Mouse (Mus musculus) myocyte (in vitro differentiated cells): ENCODE measurements around the gene Hrnr. TPM values are rescaled to one million over a fixed set of nuclear protein-coding genes. Genes with fewer than 3 reads are reported as not detected.

Experiments
- H3K27me3 ChIP-seq: one replicate; pipeline ENCODE4 v1.6.1; 2011; ENCODE audit not compliant: control insufficient read depth, insufficient read depth, insufficient read length
- H3K36me3 ChIP-seq: one replicate; pipeline ENCODE4 v1.6.1; 2011; ENCODE audit not compliant: control insufficient read depth, insufficient read depth
- H3K4me2 ChIP-seq: one replicate; pipeline ENCODE4 v1.6.1; 2011; ENCODE audit warnings: low read depth, control low read depth
- H3K4me3 ChIP-seq: one replicate; pipeline ENCODE4 v1.5.1; 2011; ENCODE audit warnings: mild to moderate bottlenecking, control low read depth, moderate library complexity
- H3K79me2 ChIP-seq: one replicate; pipeline ENCODE4 v1.6.1; 2011; ENCODE audit not compliant: control insufficient read depth, insufficient read depth
- H3ac ChIP-seq: one replicate; pipeline ENCODE4 v1.6.1; 2011; ENCODE audit not compliant: control insufficient read depth, insufficient read length
- CEBPB ChIP-seq: IDR thresholded peaks from 2 replicates; pipeline ENCODE4 v1.6.1; 2011; ENCODE audit warnings: mild to moderate bottlenecking, moderate library complexity; ENCODE audit not compliant: poor library complexity, insufficient read depth, severe bottlenecking
- E2F4 ChIP-seq: IDR thresholded peaks from one replicate; pipeline ENCODE4 v1.6.1; 2011; ENCODE audit warnings: mild to moderate bottlenecking, control low read depth, moderate library complexity; ENCODE audit not compliant: insufficient read depth
- MAX ChIP-seq: IDR thresholded peaks from one replicate; pipeline ENCODE4 v1.6.1; 2011; ENCODE audit warnings: low read depth, mild to moderate bottlenecking, control low read depth
- MYOD1 ChIP-seq, 3 experiments: IDR thresholded peaks; one replicate each; pipeline ENCODE4 v1.6.1; 2011; ENCODE audit warnings: control low read depth in 2 of 3, low read depth in 2 of 3, mild to moderate bottlenecking in 2 of 3, moderate library complexity in 1 of 3; ENCODE audit not compliant: insufficient read length in 2 of 3, control insufficient read depth in 1 of 3
- MYOG ChIP-seq, 3 experiments: IDR thresholded peaks; one replicate each; pipeline ENCODE4 v1.6.1; 2011; ENCODE audit warnings: control low read depth in 2 of 3, low read depth in 2 of 3, mild to moderate bottlenecking in 2 of 3; ENCODE audit not compliant: insufficient read length in 2 of 3, control insufficient read depth in 1 of 3, insufficient read depth in 1 of 3
- POLR2A ChIP-seq: IDR thresholded peaks from one replicate; pipeline ENCODE4 v1.6.1; 2011; ENCODE audit warnings: low read depth, mild to moderate bottlenecking, control low read depth, moderate library complexity; ENCODE audit not compliant: insufficient read length
- POLR2AphosphoS2 ChIP-seq: IDR thresholded peaks from one replicate; pipeline ENCODE4 v1.6.1; 2011; ENCODE audit warnings: low read depth, control low read depth; ENCODE audit not compliant: insufficient read length
- REST ChIP-seq: IDR thresholded peaks from one replicate; pipeline ENCODE4 v1.6.1; 2011; ENCODE audit warnings: mild to moderate bottlenecking, control low read depth, moderate library complexity; ENCODE audit not compliant: insufficient read depth, insufficient read length
- SRF ChIP-seq: IDR thresholded peaks from one replicate; pipeline ENCODE4 v1.6.1; 2011; ENCODE audit warnings: low read depth; ENCODE audit not compliant: control insufficient read depth, insufficient read length
- TCF12 ChIP-seq: IDR thresholded peaks from one replicate; pipeline ENCODE4 v1.6.1; 2011; ENCODE audit warnings: mild to moderate bottlenecking, control low read depth; ENCODE audit not compliant: poor library complexity, insufficient read depth, severe bottlenecking
- TCF3 ChIP-seq: IDR thresholded peaks from one replicate; pipeline ENCODE4 v1.6.1; 2011; ENCODE audit warnings: low read depth, control low read depth; ENCODE audit not compliant: insufficient read length
- USF1 ChIP-seq: IDR thresholded peaks from one replicate; pipeline ENCODE4 v1.6.1; 2011; ENCODE audit warnings: low read depth, mild to moderate bottlenecking, control low read depth, moderate library complexity
- polyA plus RNA-seq: library from polyadenylated mRNA; unstranded; fragments of >200 nt; fragmentation: generic; extraction: Trizol; gene quantifications from one replicate; pipeline ENCODE4 v1.2.1, GENCODE M21; 2012; ENCODE audit warnings: missing spikeins

Gene Hrnr
- polyA plus RNA-seq, 1 experiment: not detected

DNA sequence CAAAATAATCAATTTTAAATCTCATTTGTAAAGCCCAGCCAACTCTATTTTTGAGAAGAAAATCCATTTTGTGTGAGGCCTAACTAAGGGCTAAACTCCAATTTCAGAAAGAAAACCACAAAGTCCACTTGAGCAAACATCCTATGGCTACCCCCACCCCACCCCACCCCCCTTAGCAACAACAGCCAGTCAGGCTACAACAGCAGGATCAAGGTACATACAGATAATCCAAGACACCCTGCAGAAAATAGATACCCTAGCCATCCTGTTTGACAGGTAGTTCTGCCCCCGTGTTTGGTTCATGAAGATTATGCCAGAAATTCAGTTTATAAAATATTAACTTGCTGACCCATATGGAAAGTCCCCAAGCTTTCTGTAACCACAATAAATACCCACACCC, 48.6 kb downstream of the Hrnr start:
- Histone ChIP-seq H3ac (no peak overlapping the region), H3K79me2 (no peaks in the 10 kb centered on the region), H3K27me3 (peaks cover 5% of the 10 kb centered on the region), H3K36me3 (no peaks in the 10 kb centered on the region), H3K4me3 (no peak overlapping the region), H3K4me2 (no peak overlapping the region)
- TF ChIP-seq POLR2AphosphoS2 (no peak), E2F4 (no peak), REST (no peak), TCF12 (no peak), USF1 (no peak), TCF3 (no peak), CEBPB (no peak), SRF (no peak), MAX (no peak), POLR2A (no peak), MYOD1 (IDR thresholded peaks at IDR 0.05; ENCODE audit: control insufficient read depth in 1 of 3, insufficient read length in 2 of 3, low read depth in 2 of 3) (no peak)

DNA sequence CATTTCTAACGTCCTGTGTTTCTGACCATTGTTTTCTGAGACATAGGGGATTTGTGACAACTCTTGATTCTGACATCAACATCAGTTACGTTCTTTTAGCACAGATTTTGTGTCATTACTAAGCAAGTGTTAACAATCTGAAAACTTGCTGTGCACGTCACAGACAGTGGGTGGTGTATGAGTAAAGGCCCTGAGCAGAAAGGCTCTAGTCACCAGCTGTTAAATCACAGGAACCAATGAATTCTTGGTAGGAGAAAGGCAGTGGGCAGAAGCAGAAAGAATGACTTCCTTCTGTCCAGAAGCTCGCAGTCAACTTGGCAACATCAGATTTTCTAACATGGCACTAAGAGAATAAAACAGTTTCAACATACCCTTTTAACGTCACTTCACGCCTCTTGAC, 53.9 kb downstream of the Hrnr start:
- Histone ChIP-seq H3K4me2 (no peak overlapping the region), H3K27me3 (no peaks in the 10 kb centered on the region), H3K79me2 (no peaks in the 10 kb centered on the region), H3K36me3 (no peaks in the 10 kb centered on the region), H3ac (no peak overlapping the region), H3K4me3 (no peak overlapping the region)
- TF ChIP-seq CEBPB (no peak), POLR2AphosphoS2 (no peak), MAX (no peak), TCF12 (no peak), REST (no peak), MYOD1 (IDR thresholded peaks at IDR 0.05; ENCODE audit: control insufficient read depth in 1 of 3, insufficient read length in 2 of 3, low read depth in 2 of 3) (no peak), E2F4 (no peak), POLR2A (no peak), USF1 (no peak), MYOG (IDR thresholded peaks at IDR 0.05; ENCODE audit: control insufficient read depth in 1 of 3, insufficient read depth in 1 of 3, insufficient read length in 2 of 3, low read depth in 2 of 3) (no peak), TCF3 (no peak), SRF (no peak)

- Histone ChIP-seq H3K4me2 (no peak overlapping the region), H3K27me3 (no peaks in the 10 kb centered on the region), H3K36me3 (no peaks in the 10 kb centered on the region), H3K79me2 (no peaks in the 10 kb centered on the region), H3K4me3 (no peak overlapping the region), H3ac (no peak overlapping the region)
- TF ChIP-seq E2F4 (no peak), USF1 (no peak), SRF (no peak), MYOG (IDR thresholded peaks at IDR 0.05; ENCODE audit: control insufficient read depth in 1 of 3, insufficient read depth in 1 of 3, insufficient read length in 2 of 3, low read depth in 2 of 3) (no peak), POLR2AphosphoS2 (no peak), TCF12 (no peak), CEBPB (no peak), TCF3 (no peak), MYOD1 (IDR thresholded peaks at IDR 0.05; ENCODE audit: control insufficient read depth in 1 of 3, insufficient read length in 2 of 3, low read depth in 2 of 3) (no peak), MAX (no peak), REST (no peak)
These were observed 55.6 kb downstream of the Hrnr start for GRCm38 (mm10) chr3:93375196-93375595.

GRCm38 (mm10) chr3:93375601-93376000, 56.1 kb downstream of the Hrnr start:
- Histone ChIP-seq H3K36me3 (no peaks in the 10 kb centered on the region), H3K27me3 (no peaks in the 10 kb centered on the region), H3ac (no peak overlapping the region), H3K4me3 (no peak overlapping the region), H3K4me2 (no peak overlapping the region), H3K79me2 (no peaks in the 10 kb centered on the region)
- TF ChIP-seq MYOG (IDR thresholded peaks at IDR 0.05; ENCODE audit: control insufficient read depth in 1 of 3, insufficient read depth in 1 of 3, insufficient read length in 2 of 3, low read depth in 2 of 3): no peak
- no peak for TF ChIP-seq MAX

DNA sequence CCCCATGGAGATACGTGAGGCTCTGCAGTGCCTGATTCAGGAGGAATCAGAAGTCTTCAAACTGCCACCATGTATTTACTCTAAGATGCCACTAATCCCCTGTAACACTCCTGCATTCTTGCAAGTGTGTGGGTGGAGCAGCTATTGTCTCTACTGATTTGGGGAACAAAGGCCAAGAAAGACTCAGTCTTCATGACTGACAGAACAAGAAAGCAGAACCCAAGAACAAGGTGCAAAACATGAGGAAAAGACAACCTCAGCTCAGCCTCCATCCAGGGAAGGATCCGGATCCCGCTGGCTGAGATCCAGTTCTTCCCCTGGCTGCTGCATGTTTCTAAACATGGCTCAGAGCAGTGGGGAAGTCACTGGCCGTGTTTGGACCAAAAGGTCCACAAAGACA, 58.6 kb downstream of the Hrnr start:
- Histone ChIP-seq H3K4me2 (no peak overlapping the region), H3K36me3 (no peaks in the 10 kb centered on the region), H3K4me3 (no peak overlapping the region), H3K79me2 (no peaks in the 10 kb centered on the region), H3ac (no peak overlapping the region), H3K27me3 (no peaks in the 10 kb centered on the region)
- no peak for TF ChIP-seq REST
- no peak for TF ChIP-seq E2F4
- TF ChIP-seq POLR2A: no peak
- TF ChIP-seq TCF12: no peak
- no peak for TF ChIP-seq USF1
- no peak for TF ChIP-seq MYOD1 (IDR thresholded peaks at IDR 0.05; ENCODE audit: control insufficient read depth in 1 of 3, insufficient read length in 2 of 3, low read depth in 2 of 3)
- TF ChIP-seq CEBPB: no peak
- no peak for TF ChIP-seq SRF
- no peak for TF ChIP-seq MYOG (IDR thresholded peaks at IDR 0.05; ENCODE audit: control insufficient read depth in 1 of 3, insufficient read depth in 1 of 3, insufficient read length in 2 of 3, low read depth in 2 of 3)

Other genes with a start within 250 kb of the Hrnr start
- gene Crnn, start 175.0 kb upstream of the Hrnr start, polyA plus RNA-seq: not detected
- not detected for gene Flg2, start 122.5 kb upstream of the Hrnr start, polyA plus RNA-seq
- gene Flg, start 46.2 kb upstream of the Hrnr start, polyA plus RNA-seq: not detected
- not detected for gene Rptn, start 74.0 kb downstream of the Hrnr start, polyA plus RNA-seq
- gene Tchh, start 122.6 kb downstream of the Hrnr start, polyA plus RNA-seq: 0.05 TPM
- gene Tchhl1, start 149.0 kb downstream of the Hrnr start, polyA plus RNA-seq: not detected
- gene S100a11, start 200.7 kb downstream of the Hrnr start, polyA plus RNA-seq: 1,972 TPM
- gene S100a10, start 235.3 kb downstream of the Hrnr start, polyA plus RNA-seq: 788 TPM